Mouse (Mus musculus) v-Abl transformed pro-B cells (cell line): Measurements from ENCODE around the gene Zzz3.

Experiments used
- in situ Hi-C, 2 experiments: fragments of 400-800 bp; cut with MboI; formaldehyde crosslinking; loops; one replicate each; pipeline ENCODE4 v1.15.1; 2025; ENCODE audit not compliant: unreplicated experiment in 2 of 2

Zzz3 gene

DNA sequence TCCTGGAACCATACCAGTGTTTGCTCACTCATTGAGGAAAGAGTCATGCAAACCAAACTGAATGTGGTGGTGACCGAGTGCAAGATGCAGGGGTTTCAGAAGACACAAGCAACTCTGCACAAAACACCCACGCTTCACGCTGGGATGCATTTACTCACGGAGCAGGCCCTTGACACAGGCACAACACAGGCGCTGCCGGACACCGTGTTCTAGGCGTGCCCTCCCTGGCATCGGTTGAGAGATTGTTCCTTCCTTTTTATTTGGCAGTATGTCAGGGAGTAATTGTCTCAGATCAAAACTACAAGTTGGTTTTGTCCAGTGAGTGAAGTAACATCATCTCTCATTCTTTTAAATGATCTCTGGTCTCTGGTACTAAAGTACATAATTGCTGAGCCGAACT is 67.6 kb downstream of the Zzz3 start:
- in situ Hi-C loops: loop anchor here in 1 of 2 experiments (25.0 kb wide), 1 partner anchor 1474 kb away; the partner anchor contains the start of gene Acadm

GRCm38 (mm10) chr3:152464462-152464861 is 69.2 kb downstream of the Zzz3 start:
- in situ Hi-C loops: loop anchor here in 1 of 2 experiments (25.0 kb wide), 1 partner anchor 1473 kb away; the partner anchor contains the start of gene Acadm

GRCm38 (mm10) chr3:152465338-152465737 is 70.1 kb downstream of the Zzz3 start:
- in situ Hi-C loops: loop anchor here in 1 of 2 experiments (25.0 kb wide), 1 partner anchor 1472 kb away; the partner anchor contains the start of gene Acadm

GRCm38 (mm10) chr3:152466849-152467248 is 71.6 kb downstream of the Zzz3 start:
- in situ Hi-C loops: loop anchor here in 1 of 2 experiments (25.0 kb wide), 1 partner anchor 1470 kb away; the partner anchor contains the start of gene Acadm

- in situ Hi-C loops: loop anchor here in 1 of 2 experiments (25.0 kb wide), 1 partner anchor 1470 kb away; the partner anchor contains the start of gene Acadm
These were observed 72.0 kb downstream of the Zzz3 start for GRCm38 (mm10) chr3:152467312-152467711.

DNA sequence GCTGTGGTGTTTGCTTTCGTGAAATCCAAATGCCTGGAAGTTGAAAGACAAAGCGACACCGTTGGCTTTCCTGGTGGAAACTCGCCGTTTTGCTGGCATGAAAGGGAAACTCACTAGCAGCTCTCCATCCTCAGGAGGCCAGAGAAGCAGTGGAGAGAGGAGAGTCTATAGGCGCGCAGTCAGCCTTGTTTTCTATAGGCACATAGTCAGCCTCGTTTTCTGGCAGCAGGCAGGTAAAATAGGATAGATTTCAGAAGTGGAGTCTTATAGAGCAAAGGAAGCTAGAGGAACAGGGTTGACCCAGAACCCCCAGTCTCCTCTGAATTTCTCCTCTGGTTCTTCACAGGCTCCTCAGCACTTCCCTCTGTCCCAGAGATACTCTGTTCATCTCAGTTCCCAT is 72.8 kb downstream of the Zzz3 start:
- in situ Hi-C loops: loop anchor here in 1 of 2 experiments (25.0 kb wide), 1 partner anchor 1469 kb away; the partner anchor contains the start of gene Acadm

DNA sequence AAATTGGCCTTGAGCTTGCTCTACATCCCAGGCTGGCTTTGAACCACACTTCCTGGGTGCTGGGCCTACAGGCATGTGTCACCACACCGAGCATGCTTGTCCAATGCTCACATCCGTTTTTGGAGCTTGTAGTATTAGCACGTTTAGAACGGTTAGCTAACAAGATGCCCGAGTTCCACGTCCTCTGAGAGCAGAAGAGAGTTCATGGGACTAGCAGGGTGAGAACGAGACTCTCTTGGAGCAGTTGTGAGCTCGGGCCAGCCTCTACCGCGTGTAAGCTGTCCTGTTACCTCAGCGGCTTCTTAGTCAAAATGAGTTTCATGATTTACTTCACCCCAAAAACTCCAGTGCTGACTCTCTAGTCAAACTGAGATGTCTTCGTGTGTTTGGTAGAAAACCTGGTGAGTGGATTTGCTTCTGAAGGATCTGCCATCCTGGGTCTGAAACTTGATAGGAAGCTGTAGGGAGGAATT is 73.3 kb downstream of the Zzz3 start:
- in situ Hi-C loops: loop anchor here in 1 of 2 experiments (25.0 kb wide), 1 partner anchor 1469 kb away; the partner anchor contains the start of gene Acadm

- in situ Hi-C loops: loop anchor here (10.0 to 25.0 kb wide), 5 partner anchors 205 to 1468 kb away; partner anchors contain the start of genes Acadm (in 1 of the 2), Nexn (in 1 of the 2) and Pigk (in 1 of the 2)
These were observed 74.3 kb downstream of the Zzz3 start for GRCm38 (mm10) chr3:152469423-152470200.

- in situ Hi-C loops: loop anchor here (10.0 to 25.0 kb wide), 5 partner anchors 206 to 1467 kb away; partner anchors contain the start of genes Acadm (in 1 of the 2), Nexn (in 1 of the 2) and Pigk (in 1 of the 2)
These were observed 75.1 kb downstream of the Zzz3 start for GRCm38 (mm10) chr3:152470347-152470746.

DNA sequence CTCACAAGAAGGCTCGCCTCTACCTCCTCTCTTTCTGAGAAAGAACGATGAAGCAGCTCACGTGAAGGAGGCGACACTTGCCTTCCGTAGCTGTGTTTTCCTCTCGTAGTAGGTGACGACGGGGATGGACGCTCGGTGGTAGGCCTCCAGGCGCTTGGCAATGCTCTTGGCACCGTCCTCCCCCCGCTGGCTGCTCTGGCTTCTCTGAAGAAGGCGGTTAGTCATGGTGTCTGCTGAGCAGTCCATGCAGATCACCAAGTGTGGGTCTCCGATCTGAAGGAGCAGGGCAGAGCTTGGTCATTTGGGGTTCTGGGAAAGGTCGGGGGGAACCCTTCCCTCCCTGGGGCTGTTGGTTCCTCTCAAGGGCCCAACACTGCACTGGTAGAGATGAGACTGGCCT is 77.4 kb downstream of the Zzz3 start:
- in situ Hi-C loops: loop anchor here (10.0 to 25.0 kb wide), 5 partner anchors 208 to 1465 kb away; partner anchors contain the start of genes Acadm (in 1 of the 2), Nexn (in 1 of the 2) and Pigk (in 1 of the 2)

DNA sequence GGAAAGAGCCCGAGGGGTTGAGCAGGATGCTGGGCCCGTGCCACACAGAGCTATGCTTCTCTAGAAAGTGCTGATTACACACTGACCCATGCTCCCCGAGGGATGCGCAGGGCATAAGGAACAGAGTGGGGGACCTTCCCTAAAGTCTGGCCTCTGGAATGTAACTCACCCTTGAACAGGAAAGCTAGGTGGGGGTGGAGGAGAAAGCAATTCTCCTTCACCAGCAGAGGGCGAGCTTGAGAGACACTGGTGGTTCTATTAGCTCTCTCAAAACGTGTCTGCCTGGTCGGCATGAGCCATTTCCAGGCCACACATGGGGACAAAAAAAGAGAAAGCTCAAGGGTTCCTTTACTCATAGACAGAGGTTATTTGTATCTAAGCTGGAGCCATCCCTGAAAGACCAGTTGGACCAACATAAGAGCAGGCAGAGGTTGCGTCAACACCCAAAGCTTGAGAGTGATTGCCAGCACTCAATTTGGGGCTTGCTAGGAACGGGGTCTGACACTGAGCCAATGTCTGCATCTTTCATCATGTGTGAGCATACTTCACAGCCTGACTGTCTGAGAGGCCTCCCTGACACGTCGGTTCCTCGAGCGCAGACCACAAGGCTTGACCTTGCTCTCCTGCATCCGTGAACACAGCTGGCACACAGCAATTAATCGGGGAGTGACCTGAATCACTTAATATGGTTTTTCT is 79.5 kb downstream of the Zzz3 start:
- in situ Hi-C loops: loop anchor here (5.0 to 25.0 kb wide), 9 partner anchors 77 to 1463 kb away; partner anchors contain the start of genes Acadm (in 1 of the 2), Nexn (in 1 of the 2), Pigk (in 1 of the 2) and Zzz3 (in 1 of the 2)

GRCm38 (mm10) chr3:152475278-152475669 is 80.0 kb downstream of the Zzz3 start:
- in situ Hi-C loops: loop anchor here (5.0 to 25.0 kb wide), 8 partner anchors 78 to 1180 kb away; partner anchors contain the start of genes Nexn (in 1 of the 2), Pigk (in 1 of the 2) and Zzz3 (in 1 of the 2)

GRCm38 (mm10) chr3:152475894-152476293 is 80.6 kb downstream of the Zzz3 start:
- in situ Hi-C loops: loop anchor here (5.0 to 25.0 kb wide), 8 partner anchors 79 to 1179 kb away; partner anchors contain the start of genes Nexn (in 1 of the 2), Pigk (in 1 of the 2) and Zzz3 (in 1 of the 2)

DNA sequence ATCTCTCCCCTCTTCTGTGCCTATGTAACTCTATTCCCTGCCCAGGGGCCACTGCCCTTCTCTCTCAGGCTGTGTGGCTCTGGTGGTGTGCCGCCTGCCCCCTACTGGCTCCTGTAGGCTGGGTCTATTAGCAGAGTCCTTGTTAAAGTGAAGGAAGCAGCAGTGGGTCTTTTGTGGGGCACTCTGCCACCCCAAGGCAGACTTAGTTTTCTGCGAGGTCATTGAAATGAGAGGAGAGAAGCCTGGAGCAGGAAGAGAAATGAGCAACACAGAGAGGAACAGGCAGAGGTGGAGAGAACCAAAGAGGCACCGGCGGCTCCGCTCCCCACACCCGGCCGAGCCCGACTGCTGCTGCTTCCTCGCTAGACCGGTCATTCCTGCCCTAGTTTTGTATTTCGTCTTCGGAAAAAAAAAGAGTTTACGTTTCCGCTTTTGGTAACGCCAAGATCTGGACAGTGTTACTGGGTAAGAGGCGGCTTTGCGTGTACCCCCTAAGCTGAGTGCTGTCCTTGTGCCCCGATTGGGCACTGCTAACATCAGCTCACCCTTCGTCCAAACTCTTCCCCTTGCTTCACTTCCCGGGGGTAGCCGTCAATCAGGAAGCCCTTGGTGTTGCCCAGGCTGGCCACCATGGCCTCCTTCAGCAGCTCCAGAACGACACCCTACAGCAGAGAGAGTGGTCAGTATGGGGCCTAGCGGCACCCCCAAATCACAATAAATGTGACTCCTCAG is 82.7 kb downstream of the Zzz3 start:
- in situ Hi-C loops: loop anchor here (5.0 to 25.0 kb wide), 8 partner anchors 81 to 1177 kb away; partner anchors contain the start of genes Nexn (in 1 of the 2), Pigk (in 1 of the 2) and Zzz3 (in 1 of the 2)

GRCm38 (mm10) chr3:152478599-152479435 is 83.5 kb downstream of the Zzz3 start:
- in situ Hi-C loops: loop anchor here (5.0 to 25.0 kb wide), 8 partner anchors 82 to 1176 kb away; partner anchors contain the start of genes Nexn (in 1 of the 2), Pigk (in 1 of the 2) and Zzz3 (in 1 of the 2)

GRCm38 (mm10) chr3:152480336-152480735 is 85.1 kb downstream of the Zzz3 start:
- in situ Hi-C loops: loop anchor here (10.0 to 25.0 kb wide), 2 partner anchors 368 to 1464 kb away; partner anchors contain the start of gene Acadm (in 1 of the 2)

- in situ Hi-C loops: loop anchor here (10.0 to 25.0 kb wide), 2 partner anchors 370 to 1463 kb away; partner anchors contain the start of gene Acadm (in 1 of the 2)
These were observed 86.9 kb downstream of the Zzz3 start for GRCm38 (mm10) chr3:152482182-152482581.

DNA sequence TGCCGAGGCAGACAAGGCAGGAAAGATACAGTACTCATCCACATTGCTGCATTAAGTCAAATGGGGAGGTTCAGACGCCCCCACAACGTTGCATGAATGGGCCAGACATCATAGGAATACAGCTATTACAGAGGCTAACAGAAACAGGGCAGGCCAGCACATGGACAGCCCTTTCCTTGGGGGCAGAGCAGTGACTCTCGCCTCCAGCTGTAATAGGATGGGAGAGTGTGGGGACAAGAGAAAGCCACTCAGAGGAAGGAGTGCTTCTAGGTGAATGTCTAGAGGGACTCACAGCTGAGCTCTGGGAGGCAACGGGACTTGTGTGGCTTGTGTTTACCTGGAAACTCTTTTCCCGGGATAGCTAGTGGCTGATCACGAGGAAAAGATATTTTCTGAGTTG is 88.5 kb downstream of the Zzz3 start:
- in situ Hi-C loops: loop anchor here (10.0 to 25.0 kb wide), 2 partner anchors 371 to 1461 kb away; partner anchors contain the start of gene Acadm (in 1 of the 2)
